Mouse (Mus musculus) T-cell, adult 66 days (primary cell): Measurements from ENCODE around the gene Itga6. TPM values are rescaled to one million over a fixed set of nuclear protein-coding genes. Genes with fewer than 3 reads are reported as not detected.

Experiments
- total RNA-seq, 2 experiments: library from RNA; stranded (reverse); gene quantifications; 3 replicates in 1 of 2; 4 replicates in 1 of 2; pipeline ENCODE4 v1.2.4; 2023

Gene Itga6
- total RNA-seq, result 100 to 1,000 TPM; 166 to 189 TPM

GRCm38 (mm10) chr2:71745610-71746374 is at the start of gene Itga6:
Gene Itga6, plus strand, starts transcription at chr2:71745616.

GRCm38 (mm10) chr2:71872801-71873443 is 127.5 kb downstream of the Itga6 start, which contains the start of gene Pdk1:
Gene Pdk1, plus strand, starts transcription at chr2:71873224.

Other genes with a start within 250 kb of the Itga6 start
- gene Dlx1, start 217.5 kb upstream of the Itga6 start, total RNA-seq, result under 1 TPM; 0.15 to 0.30 TPM
- not detected for gene Dlx2, start 198.9 kb upstream of the Itga6 start, total RNA-seq
- gene Pdk1, start 127.6 kb downstream of the Itga6 start, total RNA-seq, result 100 to 1,000 TPM; 100 to 102 TPM
- 100 to 1,000 TPM in 1 of 2 experiments, 10 to 100 TPM in 1; 94.1 to 132 TPM for gene Rapgef4, start 235.6 kb downstream of the Itga6 start, total RNA-seq